Mouse (Mus musculus): Measurements from ENCODE around the gene Ralbp1.

DNA sequence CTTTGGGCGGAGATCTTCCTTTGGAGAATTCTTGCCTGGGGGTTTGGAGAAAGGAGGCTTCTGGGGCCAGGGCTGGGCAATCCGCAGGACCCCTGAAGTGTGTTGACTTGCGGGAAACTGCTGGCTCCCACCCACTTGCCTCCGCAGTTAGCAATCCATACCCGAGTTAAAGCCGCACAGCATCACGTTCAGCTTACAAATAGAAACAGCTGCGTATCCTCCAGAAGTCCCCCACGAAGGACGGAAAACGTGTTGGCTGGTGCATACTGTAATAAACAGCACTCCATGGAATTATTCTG is 251 bp downstream of the Ralbp1 start:
- no peak for TF ChIP-seq TBP (IDR thresholded peaks at IDR 0.05; ENCODE audit: low read depth, low read length)
- no peak for TF ChIP-seq ZNF384 (IDR thresholded peaks at IDR 0.05; ENCODE audit: low read depth, low read length)
- TF ChIP-seq GATA1 (IDR thresholded peaks at IDR 0.05; ENCODE audit: low read depth, low read length), result no peak
- TF ChIP-seq CTCF (IDR thresholded peaks at IDR 0.05 in 2 of 3, conservative IDR thresholded peaks at IDR 0.05 in 1 of 3; ENCODE audit: control insufficient read depth in 1 of 3, insufficient read depth in 1 of 3, low read depth in 2 of 3, low read length in 3 of 3, poor library complexity in 1 of 3, severe bottlenecking in 1 of 3), result no peak
- no peak; a peak in 1 of 4 replicates for TF ChIP-seq POLR2A (IDR thresholded peaks at IDR 0.05; ENCODE audit: control insufficient read depth in 1 of 2, insufficient read depth in 1 of 2, low read depth in 1 of 2, low read length in 2 of 2, poor library complexity in 1 of 2)
- TF ChIP-seq TCF12 (IDR thresholded peaks at IDR 0.05; ENCODE audit: low read depth, low read length), result no peak
- no peak for TF ChIP-seq RCOR1 (IDR thresholded peaks at IDR 0.05; ENCODE audit: low read depth, low read length)
- no peak for TF ChIP-seq NRF1 (IDR thresholded peaks at IDR 0.05; ENCODE audit: insufficient read depth, low read depth, low read length, poor library complexity, severe bottlenecking)
- no peak for TF ChIP-seq POLR2AphosphoS2 (IDR thresholded peaks at IDR 0.05; ENCODE audit: low read length)
- no peak for TF ChIP-seq USF2 (IDR thresholded peaks at IDR 0.05; ENCODE audit: borderline replicate concordance in 1 of 2, insufficient read depth in 1 of 2, low read depth in 1 of 2, low read length in 2 of 2)
